Mouse (Mus musculus) right cerebral cortex, adult 18-20 months (tissue): ENCODE measurements around the gene Rmdn2.
A peak's percentile ranks its signal among the peaks of the same experiment; 100 is the strongest.

Experiments used
- DNase-seq: peaks from one replicate; pipeline ENCODE4 v3.0.0; 2022; ENCODE audit warnings: mixed read lengths

The Rmdn2 gene

GRCm38 (mm10) chr17:79708168-79708567, 96.5 kb downstream of the Rmdn2 start:
- DNase-seq, result no peak

- DNase-seq, result no peak
Observed at GRCm38 (mm10) chr17:79709718-79710117, 98.1 kb downstream of the Rmdn2 start.

- DNase-seq, result no peak
Observed at GRCm38 (mm10) chr17:79710246-79710842, 98.7 kb downstream of the Rmdn2 start.

GRCm38 (mm10) chr17:79711944-79712343, 100.3 kb downstream of the Rmdn2 start:
- no peak for DNase-seq

- DNase-seq, result no peak
Observed at GRCm38 (mm10) chr17:79712536-79712935, 100.9 kb downstream of the Rmdn2 start.

- DNase-seq, result no peak
Observed at GRCm38 (mm10) chr17:79713276-79713642, 101.6 kb downstream of the Rmdn2 start.

GRCm38 (mm10) chr17:79713643-79714367, 102.1 kb downstream of the Rmdn2 start:
- DNase-seq, result peak; percentile 20

GRCm38 (mm10) chr17:79714368-79714895, 102.8 kb downstream of the Rmdn2 start:
- no peak for DNase-seq

- no peak for DNase-seq
Observed at GRCm38 (mm10) chr17:79714931-79715637, 103.4 kb downstream of the Rmdn2 start, which contains the start of gene Cyp1b1. Gene Cyp1b1, minus strand, starts transcription at chr17:79715061.

- peak; percentile 84 for DNase-seq
Observed at GRCm38 (mm10) chr17:79715649-79716143, 104.0 kb downstream of the Rmdn2 start.

GRCm38 (mm10) chr17:79720681-79721080, 109.0 kb downstream of the Rmdn2 start:
- DNase-seq, result no peak

GRCm38 (mm10) chr17:79726613-79727012, 115.0 kb downstream of the Rmdn2 start:
- DNase-seq, result no peak

GRCm38 (mm10) chr17:79728053-79728584, 116.5 kb downstream of the Rmdn2 start:
- no peak for DNase-seq

- no peak for DNase-seq
Observed at GRCm38 (mm10) chr17:79728585-79729503, 117.2 kb downstream of the Rmdn2 start.

- DNase-seq, result no peak
Observed at GRCm38 (mm10) chr17:79730988-79731387, 119.3 kb downstream of the Rmdn2 start.

- DNase-seq, result no peak
Observed at GRCm38 (mm10) chr17:79733039-79733438, 121.4 kb downstream of the Rmdn2 start.

- DNase-seq, result no peak
Observed at GRCm38 (mm10) chr17:79737598-79737997, 125.9 kb downstream of the Rmdn2 start.

GRCm38 (mm10) chr17:79738847-79739498, 127.3 kb downstream of the Rmdn2 start:
- no peak for DNase-seq

- no peak for DNase-seq
Observed at GRCm38 (mm10) chr17:79742635-79743034, 131.0 kb downstream of the Rmdn2 start.
